Mouse (Mus musculus) neural tube, embryonic 11.5 days (tissue): ENCODE measurements around the gene Vcp. TPM values are rescaled to one million over a fixed set of nuclear protein-coding genes. Genes with fewer than 3 reads are reported as not detected.
A peak's percentile ranks its signal among the peaks of the same experiment; 100 is the strongest.

Experiments
- ATAC-seq: fragments of 200-750 bp; cut with Nextera tagmentation; 2 replicates; pipeline ENCODE4 v1.8.0; 2017; ENCODE audit warnings: moderate number of reproducible peaks, mild to moderate bottlenecking, moderate TSS enrichment, moderate library complexity; ENCODE audit not compliant: insufficient read depth, low FRiP score, low TSS enrichment
- DNase-seq: peaks from one replicate; pipeline ENCODE4 v3.0.0-alpha.2; 2015; ENCODE audit warnings: low spot score
- H3K27ac ChIP-seq: fragments of 300-500 bp; sonication (generic); 2 replicates; pipeline ENCODE4 v1.5.1; 2014; ENCODE audit warnings: low read depth, mild to moderate bottlenecking, low read length
- H3K27me3 ChIP-seq: fragments of 300-500 bp; sonication (generic); 2 replicates; pipeline ENCODE4 v1.6.1; 2014; ENCODE audit warnings: mild to moderate bottlenecking, low read length, mixed read lengths; ENCODE audit not compliant: control insufficient read depth, insufficient read depth
- H3K36me3 ChIP-seq: fragments of 300-500 bp; sonication (generic); 2 replicates; pipeline ENCODE4 v1.6.1; 2014; ENCODE audit warnings: mild to moderate bottlenecking, low read length, moderate library complexity, mixed read lengths; ENCODE audit not compliant: control insufficient read depth, insufficient read depth
- H3K4me1 ChIP-seq: fragments of 300-500 bp; sonication (generic); 2 replicates; pipeline ENCODE4 v1.6.1; 2014; ENCODE audit warnings: low read length, mixed read lengths; ENCODE audit not compliant: control insufficient read depth, insufficient read depth
- H3K4me2 ChIP-seq: fragments of 300-500 bp; sonication (generic); 2 replicates; pipeline ENCODE4 v1.6.1; 2014; ENCODE audit warnings: low read depth, mild to moderate bottlenecking, moderate library complexity
- H3K4me3 ChIP-seq: fragments of 300-500 bp; sonication (generic); 2 replicates; pipeline ENCODE4 v1.5.1; 2014; ENCODE audit warnings: low read depth, low read length
- H3K9ac ChIP-seq: fragments of 300-500 bp; sonication (generic); 2 replicates; pipeline ENCODE4 v1.6.1; 2014; ENCODE audit warnings: mild to moderate bottlenecking, low read length
- H3K9me3 ChIP-seq: fragments of 300-500 bp; sonication (generic); 2 replicates; pipeline ENCODE4 v1.6.1; 2016; ENCODE audit warnings: low read length; ENCODE audit not compliant: control insufficient read depth
- WGBS: fragments of 180-500 bp; shearing (Covaris S2); extraction: QIAGEN DNeasy Blood & Tissue Kit; methylation state at CpG from one replicate; pipeline ENCODE4 v1.1.7; 2014; 5-methylcytosine and 5-hydroxymethylcytosine counted together
- polyA plus RNA-seq: library from polyadenylated mRNA; unstranded; fragments of >200 nt; fragmentation: Nextera tagmentation; extraction: Ambion mirVana; gene quantifications from 2 replicates; pipeline ENCODE4 v1.2.1, GENCODE M21; 2014

The Vcp gene
- polyA plus RNA-seq, 1 experiment from 2014 or later, result 691 TPM

GRCm38 (mm10) chr4:42948527-42948926 lies 51.8 kb downstream of the Vcp start:
- DNase-seq (no peak), ATAC-seq (no peak)
- H3K27ac ChIP-seq, result 0 out of 2 replicates have a peak overlapping the region, but pooled peaks have one; percentile 24
- no peak overlapping the region for H3K9ac ChIP-seq
- 0 out of 2 replicates have a peak, but pooled peaks cover 2% of the 10 kb centered on the region for H3K27me3 ChIP-seq
- H3K4me3 ChIP-seq, result no peak overlapping the region
- H3K9me3 ChIP-seq, result no peaks in the 10 kb centered on the region
- no peak overlapping the region for H3K4me2 ChIP-seq
- WGBS, result 47% methylated on average over 13 of the region's 13 CpGs
- H3K4me1 ChIP-seq, result peaks cover 25% of the 10 kb centered on the region
- peaks cover 2% of the 10 kb centered on the region; the same call in 1 of the 2 replicates for H3K36me3 ChIP-seq

GRCm38 (mm10) chr4:42946733-42947290 lies 53.5 kb downstream of the Vcp start:
- H3K27ac ChIP-seq, result no peak overlapping the region
- H3K27me3 ChIP-seq, result 0 out of 2 replicates have a peak, but pooled peaks cover 2% of the 10 kb centered on the region
- peak; percentile 83 for DNase-seq
- H3K4me1 ChIP-seq, result peaks cover 15% of the 10 kb centered on the region
- peak overlapping the region; percentile 6; the same call in 1 of the 2 replicates for H3K4me2 ChIP-seq
- H3K36me3 ChIP-seq, result no peaks in the 10 kb centered on the region
- H3K9me3 ChIP-seq, result no peaks in the 10 kb centered on the region
- WGBS, result 51% methylated on average over 10 of the region's 10 CpGs
- no peak overlapping the region for H3K4me3 ChIP-seq
- ATAC-seq, result peak; percentile 20
- no peak overlapping the region for H3K9ac ChIP-seq

DNA sequence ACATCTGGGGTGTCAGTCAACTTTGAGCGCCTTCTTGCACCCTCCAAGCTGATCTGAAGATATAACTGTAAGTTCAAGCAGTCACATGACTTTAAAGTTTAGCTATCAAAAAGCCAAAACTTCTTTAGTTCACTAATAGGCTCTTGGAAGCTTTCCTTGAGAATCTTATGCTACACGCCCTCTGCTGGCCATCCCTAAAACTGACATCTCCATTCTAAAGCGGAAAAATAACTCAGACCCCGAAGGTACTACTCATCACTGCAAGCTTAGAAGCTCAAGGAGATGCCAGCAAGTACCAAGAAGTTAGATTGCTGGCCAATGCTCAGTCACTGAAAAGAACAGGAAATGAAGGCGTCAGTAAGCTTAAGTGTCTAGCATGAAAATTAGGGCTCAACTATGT lies 54.4 kb downstream of the Vcp start:
- Histone ChIP-seq H3K27me3 (0 out of 2 replicates have a peak, but pooled peaks cover 2% of the 10 kb centered on the region), H3K4me1 (peaks cover 15% of the 10 kb centered on the region), H3K36me3 (no peaks in the 10 kb centered on the region), H3K27ac (no peak overlapping the region), H3K9me3 (no peaks in the 10 kb centered on the region), H3K9ac (no peak overlapping the region), H3K4me2 (no peak overlapping the region), H3K4me3 (no peak overlapping the region)
- 12% methylated on average over 5 of the region's 5 CpGs for WGBS
- ATAC-seq (no peak), DNase-seq (peak; percentile 61)

DNA sequence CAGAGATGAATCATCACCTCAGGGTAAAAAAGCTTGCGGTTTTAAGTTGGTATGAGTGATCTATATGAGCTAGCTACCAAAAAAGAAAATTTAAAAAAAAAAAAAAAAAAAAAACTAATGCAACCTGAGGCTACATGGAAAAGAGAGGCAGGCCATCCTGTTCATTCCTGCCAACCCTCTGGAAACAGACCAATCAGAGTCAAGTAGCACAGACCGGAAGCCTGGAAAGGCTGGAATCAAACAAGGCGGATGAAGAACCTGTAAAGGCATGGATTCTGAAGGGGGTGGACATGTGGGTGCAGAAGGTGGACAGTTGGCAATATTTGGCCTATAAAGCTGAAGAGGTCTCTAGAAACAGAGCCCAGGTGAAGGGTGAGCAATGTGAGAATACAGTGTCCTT lies 54.9 kb downstream of the Vcp start:
- no peak overlapping the region for H3K27ac ChIP-seq
- no peak for DNase-seq
- no peak overlapping the region for H3K4me2 ChIP-seq
- H3K9me3 ChIP-seq, result no peaks in the 10 kb centered on the region
- 0 out of 2 replicates have a peak, but pooled peaks cover 2% of the 10 kb centered on the region for H3K27me3 ChIP-seq
- H3K4me3 ChIP-seq, result no peak overlapping the region
- H3K9ac ChIP-seq, result no peak overlapping the region
- no peak for ATAC-seq
- H3K36me3 ChIP-seq, result no peaks in the 10 kb centered on the region
- 91% methylated on average over 3 of the region's 3 CpGs for WGBS
- peaks cover 11% of the 10 kb centered on the region for H3K4me1 ChIP-seq

- Histone ChIP-seq H3K36me3 (no peaks in the 10 kb centered on the region), H3K4me2 (no peak overlapping the region), H3K9ac (no peak overlapping the region), H3K4me3 (no peak overlapping the region), H3K9me3 (no peaks in the 10 kb centered on the region), H3K27ac (no peak overlapping the region), H3K27me3 (0 out of 2 replicates have a peak, but pooled peaks cover 2% of the 10 kb centered on the region), H3K4me1 (peaks cover 10% of the 10 kb centered on the region)
- ATAC-seq (no peak), DNase-seq (no peak)
- 14% methylated on average over 6 of the region's 6 CpGs for WGBS
Observed at GRCm38 (mm10) chr4:42945043-42945442, 55.3 kb downstream of the Vcp start.

GRCm38 (mm10) chr4:42944185-42944584 lies 56.1 kb downstream of the Vcp start:
- H3K4me3 ChIP-seq, result no peak overlapping the region
- no peaks in the 10 kb centered on the region for H3K9me3 ChIP-seq
- no peaks in the 10 kb centered on the region for H3K36me3 ChIP-seq
- H3K9ac ChIP-seq, result no peak overlapping the region
- no peak overlapping the region for H3K4me2 ChIP-seq
- 0 out of 2 replicates have a peak, but pooled peaks cover 2% of the 10 kb centered on the region for H3K27me3 ChIP-seq
- no peak overlapping the region for H3K27ac ChIP-seq
- DNase-seq (no peak), ATAC-seq (no peak)
- H3K4me1 ChIP-seq, result peaks cover 10% of the 10 kb centered on the region
- 85% methylated on average over 9 of the region's 9 CpGs for WGBS

GRCm38 (mm10) chr4:42943341-42943740 lies 57.0 kb downstream of the Vcp start:
- Histone ChIP-seq H3K9me3 (no peaks in the 10 kb centered on the region), H3K4me2 (no peak overlapping the region), H3K4me3 (no peak overlapping the region), H3K27me3 (0 out of 2 replicates have a peak, but pooled peaks cover 2% of the 10 kb centered on the region), H3K4me1 (peaks cover 10% of the 10 kb centered on the region), H3K36me3 (no peaks in the 10 kb centered on the region), H3K9ac (no peak overlapping the region), H3K27ac (no peak overlapping the region)
- DNase-seq, result no peak
- 83% methylated on average over 5 of the region's 5 CpGs for WGBS
- no peak for ATAC-seq

DNA sequence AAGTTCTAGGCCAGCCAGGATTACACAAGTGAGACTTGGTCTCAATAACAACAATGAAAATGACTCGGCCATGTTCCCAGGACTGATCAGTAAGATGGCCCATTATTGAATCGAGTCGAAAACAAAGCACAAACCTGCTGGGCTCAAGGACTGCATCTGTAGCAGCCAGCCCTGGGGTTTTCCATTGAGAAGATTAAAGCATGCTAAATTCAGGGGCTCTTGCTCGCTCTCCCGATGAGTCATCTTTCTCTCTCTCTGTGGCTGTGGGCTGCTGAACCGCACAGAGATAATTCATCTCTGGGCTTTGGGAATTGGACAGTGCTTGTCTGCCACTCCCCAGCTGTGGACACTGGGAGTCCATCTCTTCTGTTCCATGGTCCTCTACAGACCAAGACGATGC lies 58.9 kb downstream of the Vcp start:
- Histone ChIP-seq H3K4me2 (no peak overlapping the region), H3K27ac (no peak overlapping the region), H3K4me3 (no peak overlapping the region), H3K9ac (no peak overlapping the region), H3K36me3 (no peaks in the 10 kb centered on the region), H3K4me1 (peaks cover 4% of the 10 kb centered on the region), H3K9me3 (no peaks in the 10 kb centered on the region), H3K27me3 (no peaks in the 10 kb centered on the region)
- DNase-seq (no peak), ATAC-seq (no peak)
- 81% methylated on average over 7 of the region's 7 CpGs for WGBS

DNA sequence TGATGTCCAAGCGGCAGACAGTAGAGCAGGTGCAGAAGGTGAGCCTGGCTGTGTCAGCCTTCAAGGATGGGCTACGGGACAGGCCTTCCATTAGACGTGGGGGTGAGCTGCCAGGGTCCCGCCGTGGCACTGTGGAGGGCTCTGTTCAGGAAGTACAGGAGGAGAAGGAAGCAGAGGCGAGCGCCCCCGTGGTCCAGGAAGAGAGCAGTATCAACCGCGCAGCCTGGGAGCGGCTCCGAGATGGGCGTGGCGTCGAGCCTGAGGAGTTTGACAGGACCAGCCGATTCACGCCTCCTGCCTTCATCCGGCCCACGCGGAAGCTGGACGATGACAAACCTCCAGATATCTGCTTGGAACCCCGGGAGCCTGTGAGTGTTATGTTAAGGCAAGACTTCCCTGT lies 66.7 kb downstream of the Vcp start:
- 11% methylated on average over 22 of the region's 22 CpGs for WGBS

More for the DNA sequence above, 66.7 kb downstream of the Vcp start:
- DNase-seq, result peak; percentile 70
- Histone ChIP-seq H3K27me3 (no peaks in the 10 kb centered on the region), H3K9ac (0 out of 2 replicates have a peak overlapping the region, but pooled peaks have one; percentile 33), H3K27ac (no peak overlapping the region), H3K36me3 (no peaks in the 10 kb centered on the region), H3K4me1 (no peaks in the 10 kb centered on the region), H3K4me2 (peak overlapping the region; percentile 4), H3K4me3 (no peak overlapping the region), H3K9me3 (no peaks in the 10 kb centered on the region)
- no peak for ATAC-seq
